Mouse (Mus musculus): ENCODE measurements around the gene Cx3cl1. TPM values are rescaled to one million over a fixed set of nuclear protein-coding genes. Genes with fewer than 3 reads are reported as not detected.

The Cx3cl1 gene
- polyA plus RNA-seq, 1 experiment from 2014 or later, result 6.8 TPM

- H3K9me3 ChIP-seq, result no peaks in the 10 kb centered on the region
- WGBS, result 76% methylated on average over 10 of the region's 10 CpGs
- H3K36me3 ChIP-seq, result no peaks in the 10 kb centered on the region
- no peak for ATAC-seq (ENCODE audit: low FRiP score, low read depth)
- peak overlapping the region; percentile 44; the same call in 1 of the 2 replicates for H3K27ac ChIP-seq
- peaks cover 38% of the 10 kb centered on the region for H3K4me1 ChIP-seq
- no peak overlapping the region for H3K4me2 ChIP-seq (replicated peaks)
- H3K9ac ChIP-seq, result 0 out of 2 replicates have a peak overlapping the region, but pooled peaks have one; percentile 31
- peaks cover 15% of the 10 kb centered on the region for H3K27me3 ChIP-seq
- H3K4me3 ChIP-seq, result no peak overlapping the region
Observed at GRCm38 (mm10) chr8:94778036-94778435, 6.2 kb downstream of the Cx3cl1 start.

- Histone ChIP-seq H3K27me3 (peaks cover 11% of the 10 kb centered on the region), H3K36me3 (no peaks in the 10 kb centered on the region), H3K4me3 (no peak overlapping the region), H3K9ac (0 out of 2 replicates have a peak overlapping the region, but pooled peaks have one; percentile 31), H3K4me2 (replicated peaks) (no peak overlapping the region), H3K9me3 (no peaks in the 10 kb centered on the region), H3K4me1 (peaks cover 34% of the 10 kb centered on the region), H3K27ac (peak overlapping the region; percentile 44; the same call in 1 of the 2 replicates)
- ATAC-seq (ENCODE audit: low FRiP score, low read depth), result no peak
- 37% methylated on average over 5 of the region's 5 CpGs for WGBS
Observed at GRCm38 (mm10) chr8:94778473-94778872, 6.7 kb downstream of the Cx3cl1 start.

GRCm38 (mm10) chr8:94778895-94779533, 7.2 kb downstream of the Cx3cl1 start:
- Histone ChIP-seq H3K9me3 (no peaks in the 10 kb centered on the region), H3K4me2 (replicated peaks) (no peak overlapping the region), H3K4me3 (no peak overlapping the region), H3K36me3 (no peaks in the 10 kb centered on the region), H3K4me1 (peaks cover 30% of the 10 kb centered on the region), H3K9ac (0 out of 2 replicates have a peak overlapping the region, but pooled peaks have one; percentile 31), H3K27me3 (peaks cover 8% of the 10 kb centered on the region; the same call in 1 of the 2 replicates), H3K27ac (peak overlapping the region; percentile 44; the same call in 1 of the 2 replicates)
- 65% methylated on average over 10 of the region's 10 CpGs for WGBS
- no peak for ATAC-seq (ENCODE audit: low FRiP score, low read depth)

- no peaks in the 10 kb centered on the region for H3K36me3 ChIP-seq
- peaks cover under 1% of the 10 kb centered on the region; the same call in 1 of the 2 replicates for H3K27me3 ChIP-seq
- no peak overlapping the region for H3K9ac ChIP-seq
- H3K9me3 ChIP-seq, result no peaks in the 10 kb centered on the region
- H3K4me2 ChIP-seq (replicated peaks), result no peak overlapping the region
- H3K27ac ChIP-seq, result no peak overlapping the region; the same call in 1 of the 2 replicates
- H3K4me1 ChIP-seq, result peaks cover 36% of the 10 kb centered on the region
- no peak for ATAC-seq (ENCODE audit: low FRiP score, low read depth)
- WGBS, result 92% methylated on average over 16 of the region's 16 CpGs
- H3K4me3 ChIP-seq, result no peak overlapping the region
Observed at GRCm38 (mm10) chr8:94779534-94780294, 7.9 kb downstream of the Cx3cl1 start.

- Histone ChIP-seq H3K4me3 (no peak overlapping the region), H3K9ac (no peak overlapping the region), H3K27ac (no peak overlapping the region), H3K27me3 (no peaks in the 10 kb centered on the region), H3K4me2 (replicated peaks) (no peak overlapping the region), H3K9me3 (no peaks in the 10 kb centered on the region), H3K36me3 (no peaks in the 10 kb centered on the region), H3K4me1 (peaks cover 38% of the 10 kb centered on the region)
- ATAC-seq (ENCODE audit: low FRiP score, low read depth), result no peak
- WGBS, result 79% methylated on average over 21 of the region's 21 CpGs
Observed at GRCm38 (mm10) chr8:94780491-94781154, 8.8 kb downstream of the Cx3cl1 start.

GRCm38 (mm10) chr8:94781155-94781837, 9.5 kb downstream of the Cx3cl1 start:
- H3K27me3 ChIP-seq, result no peaks in the 10 kb centered on the region
- H3K4me1 ChIP-seq, result peaks cover 39% of the 10 kb centered on the region
- H3K9ac ChIP-seq, result no peak overlapping the region
- no peak overlapping the region for H3K4me3 ChIP-seq
- 58% methylated on average over 7 of the region's 7 CpGs for WGBS
- no peaks in the 10 kb centered on the region for H3K9me3 ChIP-seq
- peak overlapping the region; percentile 40 for H3K4me2 ChIP-seq (replicated peaks)
- ATAC-seq (ENCODE audit: low FRiP score, low read depth), result no peak
- H3K36me3 ChIP-seq, result no peaks in the 10 kb centered on the region
- no peak overlapping the region for H3K27ac ChIP-seq

GRCm38 (mm10) chr8:94781838-94782235, 10.0 kb downstream of the Cx3cl1 start:
- ATAC-seq (ENCODE audit: low FRiP score, low read depth), result peak; percentile 52; the same call in 1 of the 2 replicates
- Histone ChIP-seq H3K9ac (no peak overlapping the region), H3K27ac (no peak overlapping the region), H3K4me3 (no peak overlapping the region), H3K9me3 (no peaks in the 10 kb centered on the region), H3K4me1 (peaks cover 39% of the 10 kb centered on the region), H3K27me3 (no peaks in the 10 kb centered on the region), H3K36me3 (no peaks in the 10 kb centered on the region), H3K4me2 (replicated peaks) (peak overlapping the region; percentile 40)
- 7% methylated on average over 11 of the region's 11 CpGs for WGBS

GRCm38 (mm10) chr8:94783890-94784289, 12.1 kb downstream of the Cx3cl1 start:
- Histone ChIP-seq H3K4me2 (replicated peaks) (no peak overlapping the region), H3K9me3 (no peaks in the 10 kb centered on the region), H3K27ac (no peak overlapping the region), H3K4me3 (no peak overlapping the region), H3K36me3 (no peaks in the 10 kb centered on the region), H3K27me3 (no peaks in the 10 kb centered on the region), H3K9ac (no peak overlapping the region), H3K4me1 (peaks cover 34% of the 10 kb centered on the region)
- 71% methylated on average over 4 of the region's 4 CpGs for WGBS
- ATAC-seq (ENCODE audit: low FRiP score, low read depth), result no peak

GRCm38 (mm10) chr8:94785247-94785985, 13.6 kb downstream of the Cx3cl1 start:
- no peak for ATAC-seq (ENCODE audit: low FRiP score, low read depth)
- Histone ChIP-seq H3K4me2 (replicated peaks) (no peak overlapping the region), H3K4me3 (no peak overlapping the region), H3K27ac (no peak overlapping the region), H3K9ac (no peak overlapping the region), H3K9me3 (no peaks in the 10 kb centered on the region), H3K27me3 (no peaks in the 10 kb centered on the region), H3K36me3 (no peaks in the 10 kb centered on the region), H3K4me1 (peaks cover 31% of the 10 kb centered on the region)
- 61% methylated on average over 12 of the region's 12 CpGs for WGBS

GRCm38 (mm10) chr8:94785995-94786595, 14.3 kb downstream of the Cx3cl1 start:
- H3K27ac ChIP-seq, result no peak overlapping the region
- H3K27me3 ChIP-seq, result no peaks in the 10 kb centered on the region
- H3K4me3 ChIP-seq, result no peak overlapping the region
- ATAC-seq (ENCODE audit: low FRiP score, low read depth), result no peak
- H3K4me1 ChIP-seq, result peaks cover 31% of the 10 kb centered on the region
- H3K9me3 ChIP-seq, result no peaks in the 10 kb centered on the region
- 71% methylated on average over 6 of the region's 6 CpGs for WGBS
- H3K4me2 ChIP-seq (replicated peaks), result no peak overlapping the region
- H3K36me3 ChIP-seq, result no peaks in the 10 kb centered on the region
- H3K9ac ChIP-seq, result no peak overlapping the region
